Mouse (Mus musculus) heart, embryonic 14.5 days (tissue): ENCODE results near the gene Mctp2. TPM values are rescaled to one million over a fixed set of nuclear protein-coding genes. Genes with fewer than 3 reads are reported as not detected.

Experiments
- ATAC-seq: fragments of 200-750 bp; cut with Nextera tagmentation; 2 replicates; pipeline ENCODE4 v1.8.0; 2017; ENCODE audit warnings: low read depth, moderate TSS enrichment; ENCODE audit not compliant: insufficient number of reproducible peaks, insufficient read depth, low FRiP score
- H3K27ac ChIP-seq, 2 experiments: fragments of 200-500 bp in 1 of 2; fragments of 300-500 bp in 1 of 2; sonication (generic) in 1 of 2; replicated peaks in 1 of 2; 2 replicates each; pipeline ENCODE4 v1.5.1; 2012 to 2014; ENCODE audit warnings: low read depth in 2 of 2, low read length in 2 of 2, control low read depth in 1 of 2, mild to moderate bottlenecking in 1 of 2, mixed read lengths in 1 of 2; ENCODE audit not compliant: control insufficient read depth in 1 of 2, insufficient read depth in 1 of 2
- H3K27me3 ChIP-seq: fragments of 300-500 bp; sonication (generic); 2 replicates; pipeline ENCODE4 v1.6.1; 2014; ENCODE audit warnings: mild to moderate bottlenecking, low read length, control low read depth; ENCODE audit not compliant: control insufficient read depth, insufficient read depth
- H3K36me3 ChIP-seq: fragments of 300-500 bp; sonication (generic); 2 replicates; pipeline ENCODE4 v1.6.1; 2014; ENCODE audit warnings: mild to moderate bottlenecking, control low read depth, low read length, mixed read lengths; ENCODE audit not compliant: control insufficient read depth, insufficient read depth
- H3K4me1 ChIP-seq, 2 experiments: fragments of 200-500 bp in 1 of 2; fragments of 300-500 bp in 1 of 2; sonication (generic) in 1 of 2; 2 replicates each; pipeline ENCODE4 v1.6.1; 2012 to 2014; ENCODE audit warnings: low read length in 2 of 2, control low read depth in 1 of 2, mixed read lengths in 1 of 2; ENCODE audit not compliant: control insufficient read depth in 2 of 2, insufficient read depth in 2 of 2
- H3K4me2 ChIP-seq: fragments of 300-500 bp; sonication (generic); 2 replicates; pipeline ENCODE4 v1.6.1; 2014; ENCODE audit warnings: mild to moderate bottlenecking, low read length
- H3K4me3 ChIP-seq, 2 experiments: fragments of 200-500 bp in 1 of 2; fragments of 300-500 bp in 1 of 2; sonication (generic) in 1 of 2; 2 replicates each; pipeline ENCODE4 v1.5.1; 2012 to 2014; ENCODE audit warnings: low read length in 2 of 2, mild to moderate bottlenecking in 2 of 2, control low read depth in 1 of 2, low read depth in 1 of 2, moderate library complexity in 1 of 2; ENCODE audit not compliant: control insufficient read depth in 1 of 2, insufficient read depth in 1 of 2
- H3K9ac ChIP-seq: fragments of 300-500 bp; sonication (generic); 2 replicates; pipeline ENCODE4 v1.6.1; 2014; ENCODE audit warnings: mild to moderate bottlenecking, low read length
- H3K9me3 ChIP-seq: fragments of 300-500 bp; sonication (generic); 2 replicates; pipeline ENCODE4 v1.6.1; 2016; ENCODE audit warnings: low read length, control low read depth; ENCODE audit not compliant: control insufficient read depth
- WGBS: fragments of 180-500 bp; shearing (Covaris S2); extraction: QIAGEN DNeasy Blood & Tissue Kit; methylation state at CpG from one replicate; pipeline ENCODE4 v1.1.7; 2014; 5-methylcytosine and 5-hydroxymethylcytosine counted together
- polyA plus RNA-seq: library from polyadenylated mRNA; unstranded; fragments of >200 nt; fragmentation: Nextera tagmentation; extraction: Ambion mirVana; gene quantifications from 2 replicates; pipeline ENCODE4 v1.2.1, GENCODE M21; 2014

Mctp2 gene
- polyA plus RNA-seq, 1 experiment from 2014 or later: 0.99 TPM

DNA sequence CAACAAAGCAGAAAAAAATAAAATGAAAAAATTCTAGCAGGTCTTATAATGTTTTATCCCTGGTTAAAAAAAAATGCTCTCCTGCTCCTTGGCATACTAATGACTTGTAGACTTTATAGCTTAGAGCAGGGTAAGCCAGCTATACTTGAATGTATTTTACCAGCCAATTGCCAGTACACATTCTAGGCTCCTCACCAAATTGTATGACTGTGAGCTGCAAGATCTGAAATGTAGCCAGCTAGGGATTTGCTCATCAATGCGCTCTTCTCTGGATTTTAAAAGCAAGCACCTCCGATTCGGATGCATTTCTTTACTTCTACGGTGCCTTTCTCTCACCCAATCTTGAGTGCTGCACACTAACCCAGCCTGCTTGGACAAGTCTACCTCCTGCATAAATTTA is 167.7 kb downstream of the Mctp2 start:
- H3K9me3 ChIP-seq: no peaks in the 10 kb centered on the region
- H3K4me2 ChIP-seq: no peak overlapping the region
- H3K36me3 ChIP-seq: no peaks in the 10 kb centered on the region
- no peak for ATAC-seq
- H3K27ac ChIP-seq: no peak overlapping the region
- 88% methylated on average over 4 of the region's 4 CpGs for WGBS
- no peaks in the 10 kb centered on the region for H3K4me1 ChIP-seq
- H3K9ac ChIP-seq: no peak overlapping the region
- H3K4me3 ChIP-seq: no peak overlapping the region
- H3K27me3 ChIP-seq: no peaks in the 10 kb centered on the region

GRCm38 (mm10) chr7:72120986-72121385 is 185.4 kb downstream of the Mctp2 start:
- H3K4me1 ChIP-seq: no peaks in the 10 kb centered on the region
- no peak overlapping the region for H3K4me2 ChIP-seq
- H3K4me3 ChIP-seq: no peak overlapping the region
- H3K9me3 ChIP-seq: no peaks in the 10 kb centered on the region; the same call in 1 of the 2 replicates
- H3K36me3 ChIP-seq: no peaks in the 10 kb centered on the region
- no peak for ATAC-seq
- H3K9ac ChIP-seq: no peak overlapping the region
- 65% methylated on average over 7 of the region's 7 CpGs for WGBS
- no peak overlapping the region for H3K27ac ChIP-seq
- no peaks in the 10 kb centered on the region for H3K27me3 ChIP-seq

DNA sequence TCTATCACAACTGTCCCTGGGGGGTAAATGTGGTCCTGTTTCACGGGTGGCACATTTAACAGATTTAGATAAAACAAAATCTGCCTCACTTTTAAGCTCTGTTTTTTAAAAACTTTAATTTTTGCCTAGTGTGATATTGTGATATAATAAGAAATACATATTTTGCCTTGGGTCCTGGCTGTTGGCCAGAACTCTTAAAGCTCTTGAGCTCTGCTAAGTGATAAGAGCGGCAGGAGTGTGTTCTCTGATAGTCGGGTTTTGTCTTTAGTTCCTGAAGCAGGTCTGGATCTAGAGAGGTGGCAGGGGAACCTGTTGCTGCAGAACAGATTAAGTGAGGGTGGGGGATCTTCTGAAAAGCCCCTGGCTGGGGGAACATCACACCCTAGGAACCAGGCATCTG is 186.7 kb downstream of the Mctp2 start:
- H3K9ac ChIP-seq: no peak overlapping the region
- H3K36me3 ChIP-seq: no peaks in the 10 kb centered on the region
- H3K27me3 ChIP-seq: no peaks in the 10 kb centered on the region
- H3K27ac ChIP-seq: no peak overlapping the region
- no peak overlapping the region for H3K4me2 ChIP-seq
- H3K4me3 ChIP-seq: no peak overlapping the region
- H3K4me1 ChIP-seq: no peaks in the 10 kb centered on the region
- no peak for ATAC-seq
- H3K9me3 ChIP-seq: no peaks in the 10 kb centered on the region; the same call in 1 of the 2 replicates
- 27% methylated on average over 3 of the region's 3 CpGs for WGBS

DNA sequence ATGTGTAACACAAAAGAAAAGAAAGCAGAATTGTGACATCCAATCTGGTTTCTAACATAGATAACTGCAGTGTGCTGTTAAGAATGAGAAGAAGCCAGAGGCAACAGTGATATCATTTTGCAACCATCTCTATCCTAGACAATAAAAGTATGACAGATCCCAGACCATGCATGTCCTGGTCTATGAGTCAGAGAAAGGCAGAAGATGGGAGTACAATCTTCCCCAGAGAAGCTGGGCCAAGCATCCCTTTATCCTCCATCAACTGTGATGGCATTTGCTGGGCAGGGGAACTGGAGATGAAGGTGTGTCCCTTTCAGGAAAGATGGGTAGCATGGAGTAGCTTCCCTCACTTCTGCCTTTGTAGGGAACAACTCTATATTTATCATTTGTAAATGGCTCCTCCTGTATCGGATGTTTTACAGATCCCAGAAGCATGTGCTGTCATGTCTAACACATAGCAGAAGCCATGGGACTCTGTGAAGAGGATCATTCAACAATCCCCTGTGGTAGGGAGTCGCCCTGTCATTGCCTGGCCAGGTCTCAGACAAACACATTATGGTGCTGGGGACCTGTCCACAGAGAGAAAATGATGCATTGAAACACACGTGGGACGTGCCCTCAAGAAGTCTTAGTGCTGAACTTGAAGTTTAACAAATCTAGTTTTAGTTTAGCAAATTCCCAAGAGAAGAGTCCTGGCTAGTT is 188.9 kb downstream of the Mctp2 start:
- 47% methylated on average over 4 of the region's 4 CpGs for WGBS
- Histone ChIP-seq H3K27ac (no peak overlapping the region), H3K9ac (no peak overlapping the region), H3K9me3 (no peaks in the 10 kb centered on the region; the same call in 1 of the 2 replicates), H3K4me1 (no peaks in the 10 kb centered on the region), H3K4me3 (no peak overlapping the region), H3K27me3 (no peaks in the 10 kb centered on the region), H3K36me3 (no peaks in the 10 kb centered on the region), H3K4me2 (no peak overlapping the region)
- ATAC-seq: no peak

- 61% methylated on average over 2 of the region's 2 CpGs for WGBS
- Histone ChIP-seq H3K4me1 (no peaks in the 10 kb centered on the region), H3K4me2 (no peak overlapping the region), H3K9ac (no peak overlapping the region), H3K9me3 (no peaks in the 10 kb centered on the region), H3K27ac (no peak overlapping the region), H3K36me3 (no peaks in the 10 kb centered on the region), H3K27me3 (no peaks in the 10 kb centered on the region), H3K4me3 (no peak overlapping the region)
- ATAC-seq: no peak
Measured at GRCm38 (mm10) chr7:72115073-72115472, 191.3 kb downstream of the Mctp2 start.

GRCm38 (mm10) chr7:72110578-72110977 is 195.8 kb downstream of the Mctp2 start:
- H3K4me2 ChIP-seq: no peak overlapping the region
- H3K27me3 ChIP-seq: no peaks in the 10 kb centered on the region
- no peaks in the 10 kb centered on the region for H3K36me3 ChIP-seq
- no peaks in the 10 kb centered on the region for H3K9me3 ChIP-seq
- no peak overlapping the region for H3K27ac ChIP-seq
- no peak overlapping the region for H3K4me3 ChIP-seq
- H3K9ac ChIP-seq: no peak overlapping the region
- ATAC-seq: no peak
- H3K4me1 ChIP-seq: no peaks in the 10 kb centered on the region
- 43% methylated on average over 6 of the region's 6 CpGs for WGBS

- no peak for ATAC-seq
- WGBS: 80% methylated on average over 3 of the region's 3 CpGs
Measured at GRCm38 (mm10) chr7:72108639-72109399, 197.6 kb downstream of the Mctp2 start.

More at GRCm38 (mm10) chr7:72108639-72109399, 197.6 kb downstream of the Mctp2 start:
- H3K4me3 ChIP-seq: no peak overlapping the region
- no peak overlapping the region for H3K4me2 ChIP-seq
- no peaks in the 10 kb centered on the region for H3K27me3 ChIP-seq
- no peak overlapping the region for H3K27ac ChIP-seq
- no peaks in the 10 kb centered on the region for H3K36me3 ChIP-seq
- H3K4me1 ChIP-seq: no peaks in the 10 kb centered on the region
- H3K9me3 ChIP-seq: no peaks in the 10 kb centered on the region
- no peak overlapping the region for H3K9ac ChIP-seq
